Mouse (Mus musculus): ENCODE results near the gene Lancl3. TPM values are rescaled to one million over a fixed set of nuclear protein-coding genes. Genes with fewer than 3 reads are reported as not detected.
"Not testable (repeated sequence)": the region's sequence is repeated elsewhere in the genome, so short reads cannot be mapped to it uniquely, and the experiment has no call there.

The Lancl3 gene
- polyA plus RNA-seq, 1 experiment from 2014 or later = 2.1 TPM

GRCm38 (mm10) chrX:9272460-9273361 is 73.0 kb downstream of the Lancl3 start, which contains the start of gene Xk:
TSS of gene Xk (plus strand) at chrX:9272756.
- peak within 1 kb of the TSS; percentile 53 for H3K4me2 ChIP-seq (replicated peaks)
- no peak within 1 kb of the TSS for H3K27ac ChIP-seq (replicated peaks)
- peak within 1 kb of the TSS; percentile 59 for H3K4me3 ChIP-seq
- H3K9ac ChIP-seq (replicated peaks) = peak within 1 kb of the TSS; percentile 43
- no peaks in the 10 kb centered on the region for H3K27me3 ChIP-seq
- H3K9me3 ChIP-seq = no peaks in the 10 kb centered on the region
- no peaks in the 10 kb centered on the region for H3K36me3 ChIP-seq
- ATAC-seq (ENCODE audit: low FRiP score, low read depth) = peak; percentile 89
- 15% methylated on average over 39 of the region's 94 CpGs for WGBS
- no peaks in the 10 kb centered on the region for H3K4me1 ChIP-seq

DNA sequence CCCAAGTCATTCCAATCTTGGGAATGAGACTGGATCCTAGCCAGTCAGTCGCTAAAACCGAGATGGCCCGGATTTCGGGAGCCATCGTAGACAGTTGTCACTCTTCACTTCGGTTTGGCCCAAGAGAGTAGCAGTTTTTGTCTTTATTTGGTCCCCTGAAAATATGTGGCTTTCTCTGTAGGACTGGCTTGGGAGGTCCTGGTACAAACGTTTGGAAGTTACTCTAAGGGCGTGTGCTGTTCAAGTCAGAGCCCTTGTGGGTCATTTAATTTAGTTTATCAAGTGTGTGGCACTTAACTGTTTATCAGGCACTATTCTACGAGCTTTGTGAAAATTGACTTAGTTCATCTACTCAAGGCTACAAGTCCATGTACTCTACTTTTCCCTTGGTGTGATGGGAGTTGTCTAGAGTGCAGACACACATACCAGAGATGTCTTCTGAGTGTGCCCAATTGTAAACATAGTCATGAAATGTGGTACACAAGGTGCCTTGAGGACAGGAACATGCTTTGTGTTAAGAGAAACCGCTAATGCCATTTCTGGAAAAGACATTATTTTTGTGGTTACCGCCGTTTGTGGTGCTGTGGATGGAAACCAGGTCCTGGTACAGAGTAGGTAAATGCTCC is 73.8 kb downstream of the Lancl3 start:
- Histone ChIP-seq H3K27me3 (no peaks in the 10 kb centered on the region), H3K9me3 (no peaks in the 10 kb centered on the region), H3K9ac (replicated peaks) (no peak overlapping the region; the same call in 1 of the 2 replicates), H3K27ac (replicated peaks) (no peak overlapping the region), H3K4me2 (replicated peaks) (peak overlapping the region; percentile 53), H3K36me3 (no peaks in the 10 kb centered on the region), H3K4me3 (peak overlapping the region; percentile 59), H3K4me1 (no peaks in the 10 kb centered on the region)
- 59% methylated on average over 12 of the region's 12 CpGs for WGBS
- ATAC-seq (ENCODE audit: low FRiP score, low read depth) = no peak

- Histone ChIP-seq H3K27ac (replicated peaks) (no peak overlapping the region), H3K36me3 (no peaks in the 10 kb centered on the region), H3K4me2 (replicated peaks) (no peak overlapping the region), H3K27me3 (no peaks in the 10 kb centered on the region), H3K4me3 (no peak overlapping the region), H3K9me3 (no peaks in the 10 kb centered on the region), H3K4me1 (no peaks in the 10 kb centered on the region), H3K9ac (replicated peaks) (no peak overlapping the region)
- ATAC-seq (ENCODE audit: low FRiP score, low read depth) = no peak
- WGBS = 79% methylated on average over 8 of the region's 8 CpGs
These were observed 74.6 kb downstream of the Lancl3 start for GRCm38 (mm10) chrX:9274321-9274720.

- not testable (repeated sequence) for H3K9ac ChIP-seq (replicated peaks); H3K27ac ChIP-seq (replicated peaks); ATAC-seq (ENCODE audit: low FRiP score, low read depth); H3K27me3 ChIP-seq; H3K36me3 ChIP-seq; H3K4me1 ChIP-seq; H3K4me2 ChIP-seq (replicated peaks); H3K9me3 ChIP-seq; H3K4me3 ChIP-seq
- no CpG with 5 or more reads among the region's 1 CpGs for WGBS
These were observed 83.8 kb downstream of the Lancl3 start, which contains the start of gene H2al1m for GRCm38 (mm10) chrX:9283464-9283863. TSS of gene H2al1m (plus strand) at chrX:9283764.

DNA sequence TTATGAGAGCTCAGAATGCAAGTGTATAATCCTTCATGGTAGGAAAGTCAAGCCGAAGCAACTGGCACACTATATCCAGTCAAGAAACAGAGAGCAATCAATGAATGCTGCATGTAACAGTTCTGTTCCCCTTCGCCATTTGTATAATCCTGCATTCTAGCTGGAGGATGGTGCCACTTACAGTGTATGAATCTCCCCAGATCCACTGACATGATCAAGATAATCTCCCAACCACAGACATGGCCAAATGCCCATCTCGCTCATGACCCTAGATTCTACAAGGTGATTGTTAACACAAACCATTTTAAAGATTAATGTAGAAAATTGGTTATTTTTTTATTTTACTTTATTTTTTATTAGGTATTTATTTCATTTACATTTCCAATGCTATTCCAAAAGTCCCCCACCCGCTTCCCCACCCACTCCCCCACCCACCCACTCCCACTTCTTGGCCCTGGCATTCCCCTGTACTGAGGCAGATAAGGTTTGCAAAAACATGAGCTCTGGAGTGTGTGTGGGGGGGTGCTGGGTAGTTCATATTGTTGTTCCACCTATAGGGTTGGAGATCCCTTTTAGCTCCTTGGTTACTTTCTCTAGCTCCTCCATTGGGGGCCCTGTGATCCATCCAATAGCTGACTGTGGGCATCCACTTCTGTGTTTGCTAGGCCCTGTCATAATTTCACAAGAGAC is 93.6 kb downstream of the Lancl3 start:
- ATAC-seq (ENCODE audit: low FRiP score, low read depth); H3K4me2 ChIP-seq (replicated peaks); H3K27me3 ChIP-seq; H3K9me3 ChIP-seq; H3K4me1 ChIP-seq; H3K9ac ChIP-seq (replicated peaks); H3K27ac ChIP-seq (replicated peaks); H3K36me3 ChIP-seq; H3K4me3 ChIP-seq: not testable (repeated sequence)
- WGBS = 85% methylated on average over 4 of the region's 4 CpGs

DNA sequence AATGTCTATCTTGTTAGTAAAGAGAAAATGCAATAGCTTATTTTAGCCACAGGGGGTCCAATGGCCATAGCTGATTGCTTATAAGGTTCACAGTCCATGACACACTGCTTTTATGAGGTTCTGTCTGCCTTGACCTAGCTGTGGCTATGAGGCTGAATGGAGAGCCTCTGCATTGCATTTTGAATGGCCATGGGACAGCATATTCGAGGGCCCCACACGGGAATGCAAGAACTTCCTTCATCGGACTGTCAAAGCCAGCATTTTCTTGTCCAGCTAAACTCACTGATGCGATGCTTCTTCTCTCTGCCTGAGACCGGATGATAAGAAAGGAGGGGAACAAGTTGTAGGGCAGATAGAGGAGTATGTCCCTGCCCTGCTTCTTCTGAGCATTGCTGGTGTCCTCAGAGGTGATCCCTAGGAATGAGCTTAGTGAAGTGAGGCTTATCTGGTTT is 98.7 kb downstream of the Lancl3 start:
- 87% methylated on average over 5 of the region's 5 CpGs for WGBS
- ATAC-seq (ENCODE audit: low FRiP score, low read depth) = no peak
- Histone ChIP-seq H3K4me3 (no peak overlapping the region), H3K36me3 (no peaks in the 10 kb centered on the region), H3K9me3 (no peaks in the 10 kb centered on the region), H3K27me3 (no peaks in the 10 kb centered on the region), H3K27ac (replicated peaks) (no peak overlapping the region), H3K4me1 (no peaks in the 10 kb centered on the region), H3K4me2 (replicated peaks) (no peak overlapping the region), H3K9ac (replicated peaks) (no peak overlapping the region)

DNA sequence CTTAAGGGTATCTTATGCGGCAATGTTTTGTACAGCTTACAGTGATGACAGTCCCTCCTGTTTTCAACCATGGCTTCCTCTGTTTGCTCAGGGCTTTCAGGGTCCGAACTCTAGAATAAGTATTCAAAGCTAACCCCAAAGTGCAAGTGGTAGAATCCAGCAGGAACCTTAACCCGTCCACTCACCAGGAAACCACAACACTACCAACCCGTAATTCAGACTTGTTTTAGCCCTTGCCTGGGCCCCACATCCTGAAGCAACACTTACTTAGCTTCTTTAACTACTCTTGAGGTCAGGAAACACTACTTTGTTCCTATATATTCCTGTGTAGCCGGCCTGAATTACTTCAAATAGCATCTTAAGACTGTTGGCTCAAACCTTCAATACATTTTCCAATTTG is 103.1 kb downstream of the Lancl3 start:
- Histone ChIP-seq H3K4me2 (replicated peaks) (no peak overlapping the region), H3K4me1 (no peaks in the 10 kb centered on the region), H3K9ac (replicated peaks) (no peak overlapping the region), H3K4me3 (no peak overlapping the region), H3K27ac (replicated peaks) (no peak overlapping the region), H3K36me3 (no peaks in the 10 kb centered on the region), H3K9me3 (no peaks in the 10 kb centered on the region), H3K27me3 (no peaks in the 10 kb centered on the region)
- 82% methylated on average over 5 of the region's 5 CpGs for WGBS
- no peak for ATAC-seq (ENCODE audit: low FRiP score, low read depth)

GRCm38 (mm10) chrX:9303455-9303854 is 103.8 kb downstream of the Lancl3 start:
- Histone ChIP-seq H3K9me3 (no peaks in the 10 kb centered on the region), H3K4me1 (no peaks in the 10 kb centered on the region), H3K4me3 (no peak overlapping the region), H3K36me3 (no peaks in the 10 kb centered on the region), H3K27ac (replicated peaks) (no peak overlapping the region), H3K27me3 (no peaks in the 10 kb centered on the region), H3K4me2 (replicated peaks) (no peak overlapping the region), H3K9ac (replicated peaks) (no peak overlapping the region)
- ATAC-seq (ENCODE audit: low FRiP score, low read depth) = no peak
- WGBS = 69% methylated on average over 1 of the region's 1 CpGs

- H3K4me1 ChIP-seq; ATAC-seq (ENCODE audit: low FRiP score, low read depth); H3K4me3 ChIP-seq; H3K36me3 ChIP-seq; H3K9ac ChIP-seq (replicated peaks); H3K4me2 ChIP-seq (replicated peaks); H3K9me3 ChIP-seq; H3K27ac ChIP-seq (replicated peaks); H3K27me3 ChIP-seq: not testable (repeated sequence)
These were observed 116.8 kb downstream of the Lancl3 start for GRCm38 (mm10) chrX:9316457-9316856.

Other genes with a start within 250 kb of the Lancl3 start
- not detected in 2 replicates for gene Fthl17b, start 236.9 kb upstream of the Lancl3 start, polyA plus RNA-seq (2016; fragmentation: Nextera tagmentation; extraction: Ambion mirVana)
- not detected in 2 replicates for gene Fthl17c, start 223.3 kb upstream of the Lancl3 start, polyA plus RNA-seq (2016; fragmentation: Nextera tagmentation; extraction: Ambion mirVana)
- not detected in 2 replicates for gene Fthl17d, start 213.1 kb upstream of the Lancl3 start, polyA plus RNA-seq (2016; fragmentation: Nextera tagmentation; extraction: Ambion mirVana)
- not detected in 2 replicates for gene Fthl17e, start 166.4 kb upstream of the Lancl3 start, polyA plus RNA-seq (2016; fragmentation: Nextera tagmentation; extraction: Ambion mirVana)
- not detected in 2 replicates for gene Fthl17f, start 136.9 kb upstream of the Lancl3 start, polyA plus RNA-seq (2016; fragmentation: Nextera tagmentation; extraction: Ambion mirVana)
- not detected in 2 replicates for gene 4930402K13Rik, start 95.3 kb upstream of the Lancl3 start, polyA plus RNA-seq (2016; fragmentation: Nextera tagmentation; extraction: Ambion mirVana)
- 0.34 and 0.56 TPM in 2 replicates for gene Gm14862, start 57.0 kb downstream of the Lancl3 start, polyA plus RNA-seq (2016; fragmentation: Nextera tagmentation; extraction: Ambion mirVana)
- 3.2 and 3.3 TPM in 2 replicates for gene Xk, start 72.9 kb downstream of the Lancl3 start, polyA plus RNA-seq (2016; fragmentation: Nextera tagmentation; extraction: Ambion mirVana)
- not detected in 2 replicates for gene H2al1m, start 83.9 kb downstream of the Lancl3 start, polyA plus RNA-seq (2016; fragmentation: Nextera tagmentation; extraction: Ambion mirVana)
- not detected in 2 replicates for gene H2al1k, start 150.7 kb downstream of the Lancl3 start, polyA plus RNA-seq (2016; fragmentation: Nextera tagmentation; extraction: Ambion mirVana)